Mouse (Mus musculus): ENCODE results near the gene Car7.

Gene Car7

DNA sequence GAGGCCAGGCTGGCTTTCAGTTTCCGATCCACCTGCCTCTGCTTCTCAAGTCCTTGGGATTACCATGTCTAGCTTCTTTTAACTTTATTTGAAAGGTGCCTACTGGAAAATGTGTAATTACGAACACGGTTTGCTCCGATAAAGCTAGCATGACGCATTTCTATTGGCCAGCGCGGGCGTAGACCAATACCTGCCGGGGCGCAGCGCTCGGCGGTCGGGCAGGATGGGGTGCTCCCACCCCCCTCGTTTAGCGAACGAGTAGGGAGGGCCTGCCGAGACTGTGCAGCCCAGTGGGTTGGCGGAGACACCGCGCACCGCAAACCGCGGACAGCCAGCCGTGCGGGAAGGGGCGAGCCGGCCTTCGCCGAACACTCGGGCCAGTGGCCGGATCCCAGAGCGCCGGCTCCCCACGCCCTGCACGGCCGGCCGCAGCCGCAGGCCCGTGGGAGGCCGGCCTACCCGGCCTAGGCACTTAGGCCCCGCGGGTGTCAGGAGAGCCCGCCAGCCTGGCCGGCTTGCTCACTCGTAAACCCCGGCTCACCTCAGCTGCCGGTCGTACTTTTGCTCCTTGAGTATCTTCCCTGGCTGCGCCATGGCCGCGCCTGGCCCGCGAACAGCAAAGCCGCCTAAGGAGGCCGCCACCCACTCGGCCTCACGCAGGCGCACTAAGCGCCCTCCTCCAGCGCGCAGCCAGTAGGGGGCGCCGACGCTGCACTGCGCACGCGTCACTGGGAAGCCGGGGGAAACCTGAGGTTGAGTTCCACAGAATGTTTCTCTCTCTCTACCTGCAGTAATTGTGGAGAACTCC is at the start of gene Car7, which contains the start of gene Nae1:
Gene Car7, plus strand, starts transcription at position 719 of the 808 bp plus-strand sequence.
Gene Nae1, minus strand, starts transcription at position 667 of the 808 bp plus-strand sequence.
- peak; percentile 96 for DNase-seq

DNA sequence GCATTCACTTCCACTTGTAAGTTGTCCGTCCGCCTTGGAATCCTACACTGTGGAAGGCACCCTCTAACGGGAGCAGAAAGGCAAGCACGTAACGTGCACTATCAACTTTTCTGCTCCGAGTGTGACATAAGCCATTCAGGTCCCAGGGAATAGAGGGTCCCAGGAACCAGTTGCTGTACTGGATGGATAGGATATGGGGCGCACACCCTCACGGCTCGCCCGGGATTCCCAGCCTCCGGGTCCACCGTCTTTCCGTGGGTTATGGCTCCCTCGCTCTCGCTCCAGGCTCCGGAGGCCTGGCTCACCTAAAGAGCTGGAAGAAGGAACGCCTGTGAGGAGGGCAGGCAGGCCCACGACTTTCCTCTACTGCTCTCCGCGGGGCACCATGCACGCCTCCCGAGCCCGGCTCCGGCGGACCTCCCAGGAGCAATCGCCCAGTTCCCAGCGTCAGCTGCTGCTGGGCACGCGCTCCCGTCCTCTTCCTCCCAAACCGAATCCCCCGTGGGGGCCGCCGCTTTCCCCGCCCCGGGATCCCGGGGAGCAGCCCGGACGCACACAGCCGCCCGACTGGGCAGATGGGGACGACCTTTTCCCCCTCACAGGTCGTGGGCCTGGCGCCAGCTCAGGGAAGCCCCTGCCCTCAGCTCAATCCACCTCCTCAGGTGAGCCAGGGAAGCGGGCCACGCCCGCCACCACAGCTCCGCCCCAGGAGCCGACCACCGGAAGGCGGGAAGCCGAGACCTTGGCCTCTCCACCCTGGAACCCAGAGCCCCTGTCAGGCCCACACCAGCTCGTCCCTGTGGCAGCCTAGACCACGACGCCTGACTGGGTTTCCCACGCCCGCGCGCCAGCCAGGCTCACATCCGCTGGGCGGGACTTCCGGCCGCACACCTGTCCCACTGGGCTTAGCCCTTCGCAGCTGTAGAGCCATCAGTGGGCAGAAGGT is 25.2 kb upstream of the Car7 start, which contains the start of gene Terb1:
Gene Terb1, minus strand, starts transcription at position 850 of the 946 bp plus-strand sequence.
- DNase-seq = peak; percentile 56

DNA sequence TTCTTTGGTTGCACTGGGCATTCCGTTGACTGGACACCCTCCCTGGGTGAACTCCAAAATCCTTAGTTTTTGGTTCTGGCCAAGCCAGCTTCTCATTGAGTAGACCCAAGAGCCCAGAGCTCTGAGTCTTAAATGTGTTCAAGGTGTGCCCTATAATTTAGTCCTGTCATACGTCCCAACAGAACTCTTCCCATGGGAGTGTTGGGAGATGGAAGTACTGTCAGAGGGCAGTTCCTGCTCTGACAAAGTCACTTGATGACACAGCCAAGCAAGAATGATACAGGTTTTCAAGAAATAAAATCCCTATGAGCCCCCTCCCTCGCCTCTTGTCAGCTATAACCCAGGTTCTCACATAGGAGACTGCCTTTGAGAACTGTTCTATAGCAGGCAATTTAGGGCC is 24.4 kb upstream of the Car7 start:
- DNase-seq = no peak

DNA sequence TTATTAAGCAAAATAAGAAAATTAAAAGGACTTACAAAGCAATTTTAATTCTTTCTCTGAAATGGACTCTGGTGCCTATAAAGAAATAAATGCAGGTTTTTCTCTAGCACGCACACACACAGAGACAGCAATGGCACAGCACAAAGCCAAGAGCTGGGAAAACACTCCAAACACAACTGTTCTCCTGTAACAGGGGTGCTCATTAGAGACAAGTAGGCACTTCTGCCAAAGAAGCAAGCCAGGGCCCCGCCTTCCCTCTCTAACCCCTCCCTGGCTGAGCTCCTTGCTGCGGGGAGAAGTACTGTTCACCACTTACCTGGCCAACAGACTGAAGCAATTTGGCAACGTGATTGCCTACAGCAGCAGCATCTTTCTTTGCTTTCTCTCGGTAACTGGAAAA is 16.6 kb upstream of the Car7 start:
- no peak for DNase-seq

DNA sequence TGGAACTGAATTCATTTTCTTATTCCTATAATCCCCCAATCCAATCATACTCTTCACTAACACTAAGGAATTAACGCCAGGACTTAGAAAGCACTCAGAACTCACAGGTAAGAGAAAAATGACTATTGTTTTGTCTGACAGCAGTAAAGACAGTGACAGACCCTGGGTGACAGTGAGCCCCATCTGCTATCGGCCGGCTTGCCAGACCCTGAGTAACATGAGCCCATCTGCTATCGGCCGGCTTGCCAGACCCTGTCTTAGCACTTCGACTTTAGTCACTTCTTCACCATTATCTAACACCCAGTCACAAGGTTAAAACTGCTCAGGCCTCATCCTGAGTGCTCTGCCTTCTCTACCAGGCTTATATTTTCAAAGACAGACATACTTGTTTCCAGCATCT is 4.8 kb upstream of the Car7 start:
- no peak for DNase-seq

DNA sequence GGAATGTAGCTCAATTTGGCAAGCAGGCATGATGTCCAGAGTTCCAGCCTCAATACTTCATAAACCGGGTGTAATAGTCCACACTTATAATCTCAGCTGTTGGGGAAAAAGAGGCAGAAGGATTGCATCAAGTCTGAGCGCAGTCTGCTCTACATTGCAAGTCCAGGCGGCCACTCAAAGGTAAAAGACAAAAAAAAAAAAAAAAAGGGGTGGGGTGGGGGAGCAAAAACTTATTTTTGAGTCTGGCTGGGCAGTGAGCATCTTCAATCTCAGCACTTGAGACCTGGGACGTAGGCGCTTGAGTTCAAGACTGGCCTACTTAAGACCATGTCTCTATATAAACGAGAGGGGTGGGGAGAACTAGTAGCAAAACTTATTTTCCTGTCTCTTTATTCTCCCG is 938 bp upstream of the Car7 start:
- no peak for DNase-seq

DNA sequence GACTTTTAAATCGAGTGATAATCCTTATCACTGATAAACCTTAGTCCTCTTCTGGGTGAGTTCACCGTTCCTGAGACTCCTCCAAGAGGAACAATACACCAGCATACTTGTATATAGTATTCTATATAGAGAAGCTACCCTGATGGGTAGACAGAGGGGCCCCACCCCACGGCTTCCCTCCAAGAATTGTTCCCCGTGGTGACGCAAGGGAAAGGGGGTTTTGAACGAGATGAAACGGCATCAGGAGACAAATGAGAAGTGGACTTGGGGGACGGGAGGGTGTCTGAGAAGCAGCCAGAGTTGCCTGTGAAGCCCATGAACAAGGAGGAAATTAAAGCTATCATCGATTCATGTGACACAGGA is 271 bp downstream of the Car7 start:
- no peak for DNase-seq

DNA sequence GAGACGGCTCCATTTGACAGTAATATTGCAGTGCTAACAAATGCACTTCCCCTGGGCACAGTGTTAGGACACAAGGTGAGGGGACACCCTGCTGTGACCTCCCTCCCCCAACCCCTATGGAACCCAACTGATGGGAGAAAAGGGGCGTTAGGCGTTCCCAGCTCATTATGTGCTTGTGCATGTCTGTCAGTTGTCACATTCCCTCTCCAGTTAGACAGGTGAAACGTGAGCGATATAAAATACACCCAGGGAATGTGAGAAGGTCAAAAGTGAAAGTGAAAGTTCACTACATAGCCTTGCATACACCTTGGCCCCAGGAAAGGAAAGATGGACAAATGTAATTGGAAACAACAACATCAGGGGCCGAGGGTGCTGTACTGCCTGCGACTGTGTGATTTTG is 889 bp downstream of the Car7 start:
- DNase-seq = peak; percentile 16

DNA sequence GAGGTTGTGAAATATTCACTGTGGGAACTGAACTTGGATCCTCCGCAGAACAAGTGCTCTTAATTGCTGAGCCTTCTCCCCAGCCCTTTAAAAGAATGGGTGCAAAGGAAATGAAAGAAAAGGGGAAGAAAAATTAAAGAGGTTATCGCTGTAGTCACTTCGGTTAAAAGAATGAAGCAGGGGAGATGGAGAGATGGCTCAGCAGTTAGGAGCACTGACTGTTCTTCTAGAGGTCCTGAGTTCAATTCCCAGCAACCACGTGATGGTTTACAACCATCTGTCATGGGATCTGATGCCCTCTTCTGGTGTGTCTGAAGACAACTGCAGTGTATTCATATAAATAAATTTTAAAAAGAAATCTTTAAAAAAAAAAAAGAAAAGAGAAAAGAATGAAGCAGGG is 1.5 kb downstream of the Car7 start:
- DNase-seq = no peak

DNA sequence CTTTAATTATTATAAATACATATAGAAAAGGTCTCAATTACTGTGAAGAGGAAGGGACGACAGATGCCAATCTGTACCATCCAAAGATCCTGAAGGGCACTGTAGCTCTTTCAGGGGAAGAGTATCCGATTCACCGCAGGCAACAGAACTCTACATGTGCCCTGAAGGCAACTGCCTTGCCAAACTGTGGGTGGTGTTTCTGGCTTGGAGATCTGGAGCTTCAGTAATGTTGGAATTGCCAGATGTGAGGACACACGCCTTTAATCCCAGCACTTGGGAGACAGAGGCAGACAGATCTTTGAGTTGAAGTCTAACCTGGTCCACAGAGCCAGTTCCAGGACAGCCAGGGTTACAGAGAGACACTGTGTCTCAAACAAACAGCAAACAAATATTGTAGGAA is 4.4 kb downstream of the Car7 start:
- DNase-seq = no peak

DNA sequence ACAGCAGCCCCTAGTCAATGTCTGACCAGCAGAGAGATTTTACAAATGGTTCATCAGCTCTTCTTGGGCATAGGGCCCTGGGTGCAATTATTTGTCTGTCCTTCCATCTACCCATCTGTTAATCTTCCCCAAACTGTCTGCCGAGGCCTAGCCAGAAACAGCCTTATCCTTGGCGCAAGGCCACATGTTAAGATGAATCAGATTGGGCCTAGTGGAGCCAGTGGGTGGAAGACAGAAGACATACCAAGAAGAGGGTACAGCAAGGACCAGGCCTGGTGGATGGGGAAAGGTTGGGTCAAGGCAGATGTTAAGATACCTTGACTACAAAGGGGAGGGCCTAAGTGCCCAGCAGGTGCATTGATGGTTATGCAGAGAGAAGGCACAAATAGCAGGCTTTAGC is 5.1 kb downstream of the Car7 start:
- no peak for DNase-seq

DNA sequence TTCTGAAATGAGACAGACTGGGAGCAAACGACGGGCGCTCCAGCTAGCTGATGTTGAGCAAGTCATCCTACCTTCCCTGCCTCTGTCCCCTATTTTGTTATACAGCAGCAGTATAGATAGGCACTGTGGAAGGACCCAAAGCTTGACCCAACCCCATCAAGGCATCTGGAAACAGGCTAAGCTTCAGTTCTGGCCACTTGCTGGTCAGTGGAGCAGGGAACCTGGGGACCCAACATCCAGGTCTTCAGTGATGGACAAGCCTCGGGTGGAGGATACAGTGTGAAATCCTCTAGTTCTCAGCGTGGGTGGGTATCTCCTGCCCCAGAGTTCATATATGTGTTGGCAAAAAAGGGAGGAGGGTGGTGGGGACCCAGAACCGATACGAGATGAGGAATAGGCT is 5.7 kb downstream of the Car7 start:
- no peak for DNase-seq

DNA sequence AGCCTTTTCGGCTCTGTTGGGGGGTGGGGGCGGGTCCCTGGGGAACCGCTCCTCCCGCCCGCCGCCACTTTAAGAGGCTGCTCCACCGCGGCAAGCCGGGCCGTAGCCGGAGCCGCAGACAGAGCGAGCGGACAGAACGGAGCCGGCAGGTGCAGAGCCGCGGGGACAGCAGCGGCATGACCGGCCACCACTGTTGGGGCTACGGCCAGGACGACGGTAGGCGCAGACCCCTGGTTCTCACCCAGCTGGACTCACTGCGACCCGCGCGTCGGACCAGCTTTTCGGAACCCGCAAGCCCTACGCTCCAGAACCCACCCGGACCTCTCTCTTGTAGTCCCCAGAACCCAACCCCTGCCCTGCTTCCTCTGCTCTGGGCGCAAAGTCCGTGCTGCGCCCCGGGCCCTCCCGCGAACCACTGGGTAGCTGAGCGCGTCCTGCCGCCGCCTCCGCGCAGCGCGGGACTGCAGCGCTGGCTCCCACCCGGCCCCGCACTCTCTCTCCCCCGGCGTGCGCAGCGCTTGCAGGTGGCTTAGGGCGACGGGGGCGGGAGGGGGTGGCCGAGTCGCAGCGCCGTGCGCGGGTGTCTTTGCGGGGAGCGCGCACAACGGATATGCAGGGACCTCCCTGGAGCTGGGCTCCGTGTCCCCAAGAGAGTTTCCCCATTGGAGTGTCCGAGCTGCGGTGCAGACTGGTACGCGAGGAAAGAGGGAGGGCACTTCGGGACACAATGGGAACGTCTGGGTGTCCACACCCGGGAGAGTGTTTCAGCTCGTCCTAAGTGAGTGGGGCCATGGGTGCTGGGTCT is 6.4 kb downstream of the Car7 start:
- DNase-seq = peak; percentile 40

DNA sequence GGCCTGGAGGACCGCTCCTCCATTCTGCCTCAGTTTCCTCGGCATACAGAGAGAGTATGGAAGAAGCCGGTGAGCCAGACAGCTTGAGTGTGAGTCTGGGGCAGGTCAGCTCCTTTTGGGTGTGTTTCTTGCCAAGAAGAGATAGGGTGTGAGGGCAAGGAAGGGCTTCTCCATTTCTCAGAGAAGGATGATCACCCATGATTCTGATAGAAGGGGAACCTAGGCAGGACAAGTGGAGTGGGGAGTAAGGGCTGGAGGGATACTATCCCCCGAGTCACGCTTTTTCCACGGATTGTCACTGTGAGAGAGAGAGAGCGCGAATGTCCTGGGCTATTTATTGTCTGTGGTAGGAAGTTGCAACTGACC is 7.0 kb downstream of the Car7 start:
- DNase-seq = no peak

DNA sequence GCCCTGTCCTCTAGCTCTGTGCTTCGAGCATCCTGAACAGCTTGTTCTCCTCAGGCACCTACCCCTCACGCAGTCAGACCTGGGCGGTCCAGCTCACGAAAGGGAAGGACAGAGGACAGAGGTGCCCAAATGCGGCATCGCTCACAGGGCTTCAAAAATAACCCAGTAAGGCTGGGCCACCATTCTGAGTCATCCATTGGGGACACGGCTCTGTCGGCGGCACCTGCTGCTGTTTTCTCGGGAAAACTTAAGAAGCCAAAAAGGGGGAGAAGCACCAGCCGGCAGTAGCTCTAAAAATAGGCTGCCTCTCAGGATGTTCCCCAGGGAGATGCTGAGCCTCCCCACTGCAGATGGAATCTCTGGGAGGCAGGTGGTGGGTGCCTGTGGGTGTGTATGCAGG is 7.7 kb downstream of the Car7 start:
- no peak for DNase-seq

DNA sequence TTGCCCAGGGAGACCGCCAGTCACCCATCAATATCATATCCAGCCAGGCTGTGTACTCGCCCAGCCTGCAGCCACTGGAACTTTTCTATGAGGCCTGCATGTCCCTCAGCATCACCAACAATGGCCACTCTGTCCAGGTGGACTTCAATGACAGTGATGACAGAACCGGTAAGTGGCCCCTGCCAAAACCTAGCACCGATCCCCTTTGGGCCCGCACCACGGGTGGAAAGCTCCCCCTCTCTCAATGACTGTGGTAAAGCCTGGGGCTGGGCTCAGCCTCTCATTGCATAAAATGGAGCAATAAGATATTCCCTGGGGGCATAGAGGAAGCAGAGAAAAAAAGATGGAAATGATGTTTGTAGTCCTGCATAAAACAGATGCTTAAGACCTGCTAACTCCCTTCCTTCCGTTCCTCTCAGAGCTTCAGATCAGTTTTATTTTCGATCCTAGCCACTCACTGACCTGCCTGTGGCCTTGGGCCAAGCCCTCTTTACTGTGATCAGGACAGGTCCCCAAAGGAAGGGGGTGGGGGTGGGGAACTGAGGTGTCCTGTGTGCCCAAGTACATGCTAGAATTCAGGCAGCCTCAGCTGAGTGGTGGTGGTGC is 9.1 kb downstream of the Car7 start:
- DNase-seq = no peak

DNA sequence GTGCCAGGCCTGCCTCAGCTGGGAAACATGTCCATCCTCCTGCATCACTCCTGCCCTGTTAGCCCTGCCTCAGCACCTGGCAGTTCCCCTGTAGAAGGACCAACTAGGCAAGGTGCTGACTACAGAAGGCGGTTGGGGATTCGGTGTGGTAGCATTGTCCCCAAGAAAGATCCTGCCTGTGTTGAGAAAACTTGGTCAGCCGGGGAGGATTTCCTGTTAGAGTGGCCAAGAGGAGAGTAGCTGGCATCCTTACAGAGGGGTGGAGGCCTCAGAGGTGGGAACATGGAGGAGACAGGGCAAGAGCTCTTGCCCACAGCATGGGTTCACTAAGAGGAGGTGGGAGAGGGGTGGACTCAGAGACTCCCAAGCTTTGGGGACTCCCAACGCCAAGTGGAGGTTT is 20.7 kb downstream of the Car7 start:
- no peak for DNase-seq

DNA sequence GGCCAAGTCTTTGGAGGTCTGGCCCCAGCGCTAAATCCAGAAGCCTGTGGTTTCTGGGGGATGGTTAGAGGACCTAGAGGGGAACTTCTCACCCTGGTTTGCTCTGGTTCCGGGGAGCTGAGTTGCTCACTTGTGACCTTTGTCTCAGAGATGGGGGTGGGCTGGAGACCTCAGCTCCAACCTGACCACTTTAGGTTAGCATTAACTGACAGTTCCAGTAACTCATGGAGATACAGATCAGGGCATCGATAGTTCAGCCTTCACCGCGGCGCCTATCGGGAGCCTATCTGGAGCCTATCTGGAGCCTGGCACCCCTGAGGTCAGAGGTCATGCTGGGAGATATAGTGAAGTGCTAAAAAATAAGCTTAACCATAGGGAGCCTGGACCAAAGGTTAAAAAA is 22.7 kb downstream of the Car7 start:
- DNase-seq = no peak

DNA sequence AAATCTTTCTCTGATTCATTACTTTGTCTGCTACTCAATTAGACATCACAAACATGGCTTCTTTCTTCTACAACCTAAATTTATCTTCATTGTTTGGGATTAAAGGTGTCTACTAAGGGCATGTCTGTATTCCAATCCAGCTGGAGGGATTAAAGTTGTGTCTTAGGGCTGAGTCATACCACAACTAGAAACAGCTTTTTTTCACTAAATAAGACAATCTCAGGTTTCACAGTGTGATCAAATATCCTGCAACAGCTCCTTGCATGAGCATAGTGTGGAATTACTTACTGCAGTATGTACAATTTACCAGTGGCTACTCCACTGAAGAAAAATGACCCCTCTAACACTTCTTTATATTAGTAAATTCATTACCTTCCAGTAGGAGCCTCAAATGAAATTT is 26.2 kb downstream of the Car7 start:
- DNase-seq = no peak

DNA sequence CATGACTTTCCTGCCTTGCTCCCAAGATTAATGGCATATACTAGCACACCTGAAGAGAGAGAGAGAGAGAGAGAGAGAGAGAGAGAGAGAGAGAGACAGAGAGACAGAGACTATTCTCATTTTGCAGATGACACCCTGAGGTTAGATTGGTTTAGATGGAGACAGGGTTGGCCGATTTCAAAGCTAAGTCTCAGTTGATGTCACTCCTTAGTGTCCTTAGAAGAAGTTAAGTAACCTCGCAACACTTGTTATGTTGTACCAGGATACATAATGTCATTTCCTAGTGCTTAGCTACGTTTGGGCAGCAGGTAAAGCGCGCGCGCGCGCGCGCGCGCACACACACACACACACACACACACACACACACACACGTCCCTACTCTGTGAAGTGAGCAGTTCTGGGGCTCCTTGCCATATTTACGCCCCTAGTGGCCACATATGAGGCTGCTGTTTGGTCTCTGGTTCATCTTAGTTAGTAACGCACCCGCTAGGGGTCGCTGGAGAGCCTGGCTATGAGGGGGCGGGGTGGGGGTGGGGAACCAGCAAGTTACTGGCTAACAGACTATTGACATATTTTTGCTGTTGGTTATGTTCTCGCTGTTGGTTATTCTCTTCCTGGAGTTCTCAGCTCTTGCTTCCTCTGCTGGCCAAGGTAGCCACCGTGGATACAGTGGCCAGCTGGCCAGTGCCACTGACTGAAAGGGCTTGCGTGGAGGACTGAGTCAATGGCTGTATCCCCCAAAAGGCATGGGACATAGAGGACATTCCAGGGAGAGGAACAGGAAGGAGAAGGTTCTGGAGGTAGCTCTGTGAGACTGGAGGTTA is 30.4 kb downstream of the Car7 start:
- DNase-seq = peak; percentile 88

DNA sequence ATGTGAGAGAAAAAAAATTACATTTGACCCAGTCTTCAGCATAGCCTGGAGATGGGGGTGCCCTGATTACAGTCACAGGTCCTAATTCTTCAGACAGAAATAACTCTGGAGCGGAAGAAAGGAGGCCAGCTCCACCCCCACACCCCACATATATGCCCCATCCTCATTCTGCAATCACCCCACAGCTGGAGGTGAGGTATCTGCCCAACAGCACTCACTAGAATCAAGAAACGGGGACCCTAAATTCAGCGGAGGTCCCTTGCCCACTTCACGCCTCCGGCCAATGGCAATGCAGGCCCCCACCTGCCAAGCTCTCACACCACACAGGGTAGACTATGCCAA is 30.9 kb downstream of the Car7 start:
- no peak for DNase-seq

DNA sequence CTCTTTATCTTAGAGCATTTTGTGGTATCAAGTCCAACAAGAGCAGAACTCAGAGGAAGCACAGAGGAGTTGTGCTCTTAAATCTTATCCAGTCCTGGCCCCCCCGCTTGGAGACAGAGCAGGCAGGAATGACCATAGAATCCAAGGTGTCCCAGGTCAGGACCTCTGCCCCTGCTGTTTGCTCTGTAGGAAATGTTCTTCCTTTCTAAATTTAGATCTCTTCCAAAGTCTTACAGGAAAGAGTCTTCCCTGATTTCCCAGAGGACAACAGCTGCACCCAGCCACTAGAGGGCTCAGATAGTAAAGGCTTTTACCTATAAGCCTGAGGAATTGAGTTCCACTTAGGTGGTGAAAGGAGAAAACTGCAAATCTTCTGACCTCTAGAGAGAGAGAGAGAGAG is 35.1 kb downstream of the Car7 start:
- peak; percentile 58 for DNase-seq

Measured in kidney, adult 18-20 months (tissue).